Mouse (Mus musculus): ENCODE measurements around the gene Ofd1. TPM values are rescaled to one million over a fixed set of nuclear protein-coding genes. Genes with fewer than 3 reads are reported as not detected.

Gene Ofd1
- polyA plus RNA-seq, 1 experiment from 2014 or later, result 1.8 TPM

DNA sequence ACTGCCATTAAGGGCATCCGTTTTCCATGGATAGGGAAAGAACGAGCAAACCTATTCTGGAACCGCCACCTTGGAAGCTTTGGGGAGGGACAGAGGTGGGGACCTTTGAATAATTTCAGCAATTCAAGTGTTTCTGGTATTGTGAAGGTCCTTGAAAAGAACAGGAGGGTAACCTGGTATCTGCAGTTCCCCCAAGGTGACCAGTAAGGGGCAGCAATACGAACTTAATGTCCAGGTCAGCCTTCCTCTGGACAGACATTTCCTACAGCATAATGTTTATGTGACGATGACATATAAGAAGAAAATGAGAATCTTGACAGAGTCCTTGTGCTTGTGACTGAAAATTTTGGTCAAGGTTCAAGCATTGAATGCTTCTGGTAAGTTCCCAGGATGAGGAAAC is 61.9 kb downstream of the Ofd1 start:
- no peak for ATAC-seq (ENCODE audit: low read depth)
- Histone ChIP-seq H3K27me3 (ENCODE audit: control insufficient read depth, insufficient read depth, low read depth, low read length) (no peaks in the 10 kb centered on the region; the same call in 1 of the 2 replicates), H3K4me1 (ENCODE audit: control insufficient read depth, low read depth, low read length) (no peaks in the 10 kb centered on the region), H3K4me2 (ENCODE audit: low read depth, low read length) (no peak overlapping the region), H3K4me3 (ENCODE audit: low read depth, low read length) (no peak overlapping the region), H3K36me3 (ENCODE audit: control insufficient read depth, insufficient read depth) (no peaks in the 10 kb centered on the region), H3K27ac (ENCODE audit: low read length) (no peak overlapping the region), H3K9ac (ENCODE audit: low read depth, low read length) (no peak overlapping the region), H3K9me3 (replicated peaks; ENCODE audit: control insufficient read depth, low read length) (no peaks in the 10 kb centered on the region)
- WGBS (ENCODE audit: insufficient replicate concordance), result 57% methylated on average over 5 of the region's 5 CpGs

DNA sequence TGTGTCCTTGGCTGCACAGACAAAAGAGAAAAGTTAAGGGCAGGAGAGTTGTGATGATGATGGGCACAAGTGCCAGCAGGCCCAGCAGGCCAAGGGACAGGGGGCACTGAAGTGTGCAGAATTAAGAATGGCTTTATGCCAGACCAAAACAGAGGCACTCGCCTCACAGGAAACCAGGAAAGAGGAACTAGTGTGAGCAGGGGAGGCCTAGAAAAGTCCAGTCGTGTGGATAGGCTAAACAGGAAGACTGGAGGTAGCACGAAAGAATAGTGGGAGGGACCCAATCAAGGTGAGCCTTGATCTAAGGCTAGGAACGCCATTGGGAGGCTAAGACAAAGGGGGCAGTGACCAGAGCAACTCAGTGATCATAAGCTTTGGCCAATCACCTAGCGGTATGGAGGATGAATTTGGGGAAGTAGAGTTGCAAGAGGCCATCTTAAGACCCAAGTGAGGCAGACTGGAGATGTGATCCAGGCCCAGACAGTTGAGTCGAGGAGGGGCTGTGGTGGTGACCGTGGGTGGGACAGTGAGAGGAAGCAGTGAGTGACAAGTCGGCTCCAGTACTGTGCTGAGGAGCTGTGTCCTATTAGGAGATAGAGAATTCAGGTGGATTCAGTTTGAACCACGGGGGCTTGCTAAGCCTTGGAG is 63.7 kb downstream of the Ofd1 start:
- no peak for ATAC-seq (ENCODE audit: low read depth)
- Histone ChIP-seq H3K27ac (ENCODE audit: low read length) (no peak overlapping the region), H3K9ac (ENCODE audit: low read depth, low read length) (no peak overlapping the region), H3K4me3 (ENCODE audit: low read depth, low read length) (no peak overlapping the region), H3K4me2 (ENCODE audit: low read depth, low read length) (no peak overlapping the region), H3K27me3 (ENCODE audit: control insufficient read depth, insufficient read depth, low read depth, low read length) (no peaks in the 10 kb centered on the region; the same call in 1 of the 2 replicates), H3K9me3 (replicated peaks; ENCODE audit: control insufficient read depth, low read length) (no peaks in the 10 kb centered on the region), H3K36me3 (ENCODE audit: control insufficient read depth, insufficient read depth) (no peaks in the 10 kb centered on the region), H3K4me1 (ENCODE audit: control insufficient read depth, low read depth, low read length) (no peaks in the 10 kb centered on the region)
- 41% methylated on average over 9 of the region's 9 CpGs for WGBS (ENCODE audit: insufficient replicate concordance)

GRCm38 (mm10) chrX:166365458-166366213 is 74.9 kb downstream of the Ofd1 start:
- no peak for ATAC-seq (ENCODE audit: low read depth)
- Histone ChIP-seq H3K4me2 (ENCODE audit: low read depth, low read length) (no peak overlapping the region), H3K27ac (ENCODE audit: low read length) (no peak overlapping the region), H3K4me1 (ENCODE audit: control insufficient read depth, low read depth, low read length) (no peaks in the 10 kb centered on the region), H3K36me3 (ENCODE audit: control insufficient read depth, insufficient read depth) (no peaks in the 10 kb centered on the region), H3K9me3 (replicated peaks; ENCODE audit: control insufficient read depth, low read length) (no peaks in the 10 kb centered on the region), H3K4me3 (ENCODE audit: low read depth, low read length) (no peak overlapping the region), H3K27me3 (ENCODE audit: control insufficient read depth, insufficient read depth, low read depth, low read length) (no peaks in the 10 kb centered on the region), H3K9ac (ENCODE audit: low read depth, low read length) (no peak overlapping the region)
- 71% methylated on average over 8 of the region's 8 CpGs for WGBS (ENCODE audit: insufficient replicate concordance)

DNA sequence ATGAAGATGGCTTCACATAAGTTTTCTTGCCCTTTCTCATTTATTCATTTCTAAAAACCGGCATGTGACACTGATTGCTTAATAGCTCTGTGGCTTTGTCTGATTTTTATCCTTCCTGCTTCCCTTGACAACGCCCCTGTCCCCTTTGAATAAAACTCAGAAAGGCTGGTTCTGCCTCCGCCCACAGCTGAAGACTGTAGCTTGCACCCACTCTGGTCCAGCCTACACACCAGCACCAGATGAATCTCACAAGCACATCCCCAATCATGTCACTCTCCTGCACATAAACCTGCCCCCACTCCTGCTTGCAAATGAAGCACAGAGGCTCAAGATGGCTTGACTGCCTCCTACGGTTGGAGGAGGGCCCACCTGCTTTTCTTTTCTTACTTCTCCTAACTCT is 80.0 kb downstream of the Ofd1 start:
- 42% methylated on average over 4 of the region's 4 CpGs for WGBS (ENCODE audit: insufficient replicate concordance)
- H3K9ac ChIP-seq (ENCODE audit: low read depth, low read length), result no peak overlapping the region
- H3K9me3 ChIP-seq (replicated peaks; ENCODE audit: control insufficient read depth, low read length), result no peaks in the 10 kb centered on the region
- ATAC-seq (ENCODE audit: low read depth), result no peak
- no peak overlapping the region for H3K4me2 ChIP-seq (ENCODE audit: low read depth, low read length)
- no peaks in the 10 kb centered on the region for H3K36me3 ChIP-seq (ENCODE audit: control insufficient read depth, insufficient read depth)
- H3K4me1 ChIP-seq (ENCODE audit: control insufficient read depth, low read depth, low read length), result no peaks in the 10 kb centered on the region
- no peaks in the 10 kb centered on the region; the same call in 1 of the 2 replicates for H3K27me3 ChIP-seq (ENCODE audit: control insufficient read depth, insufficient read depth, low read depth, low read length)
- H3K4me3 ChIP-seq (ENCODE audit: low read depth, low read length), result no peak overlapping the region
- no peak overlapping the region for H3K27ac ChIP-seq (ENCODE audit: low read length)

DNA sequence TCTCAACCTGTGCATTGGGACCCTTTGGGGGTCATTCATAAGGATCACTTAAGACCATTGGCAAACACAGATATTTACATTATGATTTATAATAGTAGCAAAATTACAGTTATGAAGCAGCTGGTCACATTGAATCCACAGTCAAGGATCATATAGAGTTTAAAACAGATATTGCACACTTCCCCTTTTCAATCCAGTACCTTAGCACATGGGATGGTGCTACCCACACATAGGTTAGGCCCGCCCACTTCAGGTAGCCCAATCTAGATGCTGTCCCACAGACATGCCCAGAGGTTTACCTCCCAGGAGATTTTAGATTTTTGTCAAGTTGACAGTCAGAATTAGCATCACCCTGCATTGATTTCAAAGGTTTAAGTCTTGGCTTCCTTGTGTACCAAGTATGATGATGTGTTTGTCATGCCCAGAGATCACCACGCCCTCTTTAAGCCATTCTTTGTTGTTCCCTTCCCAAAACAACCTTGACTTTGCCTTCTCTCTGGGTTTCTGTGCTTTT is 80.5 kb downstream of the Ofd1 start:
- no peaks in the 10 kb centered on the region for H3K4me1 ChIP-seq (ENCODE audit: control insufficient read depth, low read depth, low read length)
- no peak overlapping the region for H3K4me3 ChIP-seq (ENCODE audit: low read depth, low read length)
- H3K36me3 ChIP-seq (ENCODE audit: control insufficient read depth, insufficient read depth), result no peaks in the 10 kb centered on the region
- ATAC-seq (ENCODE audit: low read depth), result no peak
- H3K27me3 ChIP-seq (ENCODE audit: control insufficient read depth, insufficient read depth, low read depth, low read length), result no peaks in the 10 kb centered on the region; the same call in 1 of the 2 replicates
- H3K9me3 ChIP-seq (replicated peaks; ENCODE audit: control insufficient read depth, low read length), result no peaks in the 10 kb centered on the region
- no peak overlapping the region for H3K9ac ChIP-seq (ENCODE audit: low read depth, low read length)
- H3K4me2 ChIP-seq (ENCODE audit: low read depth, low read length), result no peak overlapping the region
- 55% methylated on average over 2 of the region's 2 CpGs for WGBS (ENCODE audit: insufficient replicate concordance)
- H3K27ac ChIP-seq (ENCODE audit: low read length), result no peak overlapping the region

DNA sequence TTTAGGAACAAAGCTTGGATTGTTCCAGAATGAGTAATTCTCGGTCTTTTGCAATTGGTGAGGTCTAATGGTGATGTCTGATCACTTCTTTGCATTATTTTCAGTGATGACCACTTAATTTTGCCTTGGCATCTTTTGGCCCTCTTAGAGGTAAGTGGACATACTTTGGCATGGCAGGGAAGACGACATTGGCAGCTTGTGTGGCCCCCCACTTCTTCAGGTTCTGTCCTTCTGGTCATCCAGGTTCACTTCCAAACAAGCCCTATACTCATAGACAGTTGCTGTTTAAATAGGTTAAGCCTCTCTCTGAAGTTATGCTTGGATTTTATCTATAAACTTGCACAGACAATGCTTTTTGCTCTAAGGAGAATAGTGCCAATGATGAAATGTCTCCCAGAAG is 81.5 kb downstream of the Ofd1 start:
- no peaks in the 10 kb centered on the region for H3K36me3 ChIP-seq (ENCODE audit: control insufficient read depth, insufficient read depth)
- H3K9ac ChIP-seq (ENCODE audit: low read depth, low read length), result no peak overlapping the region
- 40% methylated on average over 2 of the region's 2 CpGs for WGBS (ENCODE audit: insufficient replicate concordance)
- H3K27me3 ChIP-seq (ENCODE audit: control insufficient read depth, insufficient read depth, low read depth, low read length), result no peaks in the 10 kb centered on the region; the same call in 1 of the 2 replicates
- no peaks in the 10 kb centered on the region for H3K9me3 ChIP-seq (replicated peaks; ENCODE audit: control insufficient read depth, low read length)
- no peak overlapping the region for H3K4me3 ChIP-seq (ENCODE audit: low read depth, low read length)
- H3K27ac ChIP-seq (ENCODE audit: low read length), result no peak overlapping the region
- H3K4me2 ChIP-seq (ENCODE audit: low read depth, low read length), result no peak overlapping the region
- no peak for ATAC-seq (ENCODE audit: low read depth)
- H3K4me1 ChIP-seq (ENCODE audit: control insufficient read depth, low read depth, low read length), result no peaks in the 10 kb centered on the region

DNA sequence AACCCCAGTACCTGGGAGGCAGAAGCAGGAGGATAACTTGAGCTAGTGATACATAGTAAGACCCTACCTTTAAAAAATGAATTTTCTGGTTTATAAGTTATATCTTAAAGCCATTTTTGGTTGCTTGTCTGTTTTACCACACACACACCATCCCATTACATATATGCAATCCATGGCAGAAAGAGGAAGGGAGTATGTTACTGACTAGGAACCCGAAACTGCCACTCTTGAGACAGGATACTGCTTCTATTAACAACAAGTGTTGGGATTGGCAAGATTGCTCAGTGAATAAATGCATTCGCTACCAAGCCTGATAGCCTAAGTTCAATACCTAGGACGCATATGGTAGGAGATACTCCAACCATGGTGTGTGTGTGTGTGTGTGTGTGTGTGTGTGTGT is 84.2 kb downstream of the Ofd1 start:
- no peaks in the 10 kb centered on the region for H3K4me1 ChIP-seq (ENCODE audit: control insufficient read depth, low read depth, low read length)
- no peak overlapping the region for H3K27ac ChIP-seq (ENCODE audit: low read length)
- no peaks in the 10 kb centered on the region; the same call in 1 of the 2 replicates for H3K27me3 ChIP-seq (ENCODE audit: control insufficient read depth, insufficient read depth, low read depth, low read length)
- no peak overlapping the region for H3K4me3 ChIP-seq (ENCODE audit: low read depth, low read length)
- H3K36me3 ChIP-seq (ENCODE audit: control insufficient read depth, insufficient read depth), result no peaks in the 10 kb centered on the region
- no peak overlapping the region for H3K9ac ChIP-seq (ENCODE audit: low read depth, low read length)
- H3K4me2 ChIP-seq (ENCODE audit: low read depth, low read length), result no peak overlapping the region
- no peak for ATAC-seq (ENCODE audit: low read depth)
- 50% methylated on average over 3 of the region's 3 CpGs for WGBS (ENCODE audit: insufficient replicate concordance)
- H3K9me3 ChIP-seq (replicated peaks; ENCODE audit: control insufficient read depth, low read length), result no peaks in the 10 kb centered on the region

DNA sequence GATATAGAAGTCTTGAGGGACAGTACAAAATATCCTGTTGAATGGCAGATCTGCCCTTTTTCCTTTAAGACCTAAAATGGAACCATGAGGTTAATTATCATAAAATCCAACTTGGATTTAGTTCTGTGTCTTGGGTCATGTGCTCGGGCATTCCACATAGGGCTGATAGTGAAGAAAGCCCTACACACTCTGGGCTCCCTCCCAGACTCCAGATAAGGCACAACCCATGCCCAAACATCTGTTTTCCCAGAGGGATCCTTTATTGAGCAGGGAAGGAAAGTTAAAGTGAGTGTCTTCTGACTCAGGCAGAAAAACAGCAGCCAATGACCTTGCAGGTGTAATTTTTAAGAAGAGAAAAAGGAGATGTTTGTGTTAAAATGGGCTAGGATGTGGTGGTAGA is 85.6 kb downstream of the Ofd1 start:
- Histone ChIP-seq H3K4me3 (ENCODE audit: low read depth, low read length) (no peak overlapping the region), H3K27me3 (ENCODE audit: control insufficient read depth, insufficient read depth, low read depth, low read length) (no peaks in the 10 kb centered on the region; the same call in 1 of the 2 replicates), H3K9ac (ENCODE audit: low read depth, low read length) (no peak overlapping the region), H3K9me3 (replicated peaks; ENCODE audit: control insufficient read depth, low read length) (no peaks in the 10 kb centered on the region), H3K4me1 (ENCODE audit: control insufficient read depth, low read depth, low read length) (no peaks in the 10 kb centered on the region), H3K27ac (ENCODE audit: low read length) (no peak overlapping the region), H3K4me2 (ENCODE audit: low read depth, low read length) (no peak overlapping the region), H3K36me3 (ENCODE audit: control insufficient read depth, insufficient read depth) (no peaks in the 10 kb centered on the region)
- 37% methylated on average over 1 of the region's 1 CpGs for WGBS (ENCODE audit: insufficient replicate concordance)
- ATAC-seq (ENCODE audit: low read depth), result no peak

GRCm38 (mm10) chrX:166353412-166353811 is 87.1 kb downstream of the Ofd1 start:
- Histone ChIP-seq H3K4me2 (ENCODE audit: low read depth, low read length) (no peak overlapping the region), H3K4me1 (ENCODE audit: control insufficient read depth, low read depth, low read length) (no peaks in the 10 kb centered on the region), H3K9ac (ENCODE audit: low read depth, low read length) (no peak overlapping the region), H3K27me3 (ENCODE audit: control insufficient read depth, insufficient read depth, low read depth, low read length) (no peaks in the 10 kb centered on the region; the same call in 1 of the 2 replicates), H3K4me3 (ENCODE audit: low read depth, low read length) (no peak overlapping the region), H3K27ac (ENCODE audit: low read length) (no peak overlapping the region), H3K36me3 (ENCODE audit: control insufficient read depth, insufficient read depth) (no peaks in the 10 kb centered on the region), H3K9me3 (replicated peaks; ENCODE audit: control insufficient read depth, low read length) (no peaks in the 10 kb centered on the region)
- no peak for ATAC-seq (ENCODE audit: low read depth)
- 39% methylated on average over 2 of the region's 2 CpGs for WGBS (ENCODE audit: insufficient replicate concordance)
